Mouse (Mus musculus) limb, embryonic 13.5 days (tissue): ENCODE data around the gene Bms1. TPM values are rescaled to one million over a fixed set of nuclear protein-coding genes. Genes with fewer than 3 reads are reported as not detected.

Experiments
- ATAC-seq: fragments of 200-750 bp; cut with Nextera tagmentation; 2 replicates; pipeline ENCODE4 v1.8.0; 2017; ENCODE audit warnings: low read depth, moderate number of reproducible peaks, moderate TSS enrichment; ENCODE audit not compliant: low FRiP score
- H3K27ac ChIP-seq: fragments of 300-500 bp; sonication (generic); 2 replicates; pipeline ENCODE4 v1.5.1; 2015; ENCODE audit warnings: inconsistent platforms, mild to moderate bottlenecking, moderate library complexity
- H3K27me3 ChIP-seq: fragments of 300-500 bp; sonication (generic); 2 replicates; pipeline ENCODE4 v1.6.1; 2015; ENCODE audit warnings: mild to moderate bottlenecking, inconsistent platforms
- H3K36me3 ChIP-seq: fragments of 300-500 bp; sonication (generic); 2 replicates; pipeline ENCODE4 v1.6.1; 2015; ENCODE audit warnings: inconsistent platforms, mild to moderate bottlenecking, moderate library complexity
- H3K4me1 ChIP-seq: fragments of 300-500 bp; sonication (generic); 2 replicates; pipeline ENCODE4 v1.6.1; 2015; ENCODE audit warnings: inconsistent platforms
- H3K4me2 ChIP-seq: fragments of 300-500 bp; sonication (generic); replicated peaks from 2 replicates; pipeline ENCODE4 v1.6.1; 2015; ENCODE audit warnings: inconsistent platforms, mild to moderate bottlenecking, moderate library complexity
- H3K4me3 ChIP-seq: fragments of 300-500 bp; sonication (generic); 2 replicates; pipeline ENCODE4 v1.5.1; 2015; ENCODE audit warnings: moderate library complexity, mild to moderate bottlenecking, inconsistent platforms
- H3K9ac ChIP-seq: fragments of 300-500 bp; sonication (generic); 2 replicates; pipeline ENCODE4 v1.6.1; 2015; ENCODE audit warnings: mild to moderate bottlenecking, inconsistent platforms
- H3K9me3 ChIP-seq: fragments of 300-500 bp; sonication (generic); 2 replicates; pipeline ENCODE4 v1.6.1; 2016; ENCODE audit warnings: inconsistent platforms
- WGBS: fragments of 180-500 bp; shearing (Covaris S2); methylation state at CpG from one replicate; pipeline ENCODE4 v1.1.7; 2015; 5-methylcytosine and 5-hydroxymethylcytosine counted together
- microRNA-seq: library from miRNA; unstranded; fragments of <30 nt; microRNA quantifications from one replicate; pipeline ENCODE4, GENCODE M21; 2016
- polyA plus RNA-seq: library from polyadenylated mRNA; unstranded; fragments of >200 nt; fragmentation: Nextera tagmentation; extraction: Ambion mirVana; gene quantifications from 2 replicates; pipeline ENCODE4 v1.2.1, GENCODE M21; 2015

The Bms1 gene
- polyA plus RNA-seq, 1 experiment from 2014 or later, result 42.4 TPM

- Histone ChIP-seq H3K4me2 (no peak overlapping the region), H3K9me3 (no peaks in the 10 kb centered on the region), H3K27me3 (no peaks in the 10 kb centered on the region), H3K4me3 (no peak overlapping the region), H3K9ac (no peak overlapping the region), H3K4me1 (no peaks in the 10 kb centered on the region), H3K36me3 (no peaks in the 10 kb centered on the region), H3K27ac (no peak overlapping the region)
- ATAC-seq, result no peak
- WGBS, result 70% methylated on average over 3 of the region's 3 CpGs
Measured at GRCm38 (mm10) chr6:118348186-118348585, 71.1 kb downstream of the Bms1 start.

- ATAC-seq, result no peak
- Histone ChIP-seq H3K4me2 (no peak overlapping the region), H3K9ac (no peak overlapping the region), H3K27ac (no peak overlapping the region), H3K27me3 (no peaks in the 10 kb centered on the region), H3K4me1 (no peaks in the 10 kb centered on the region), H3K36me3 (no peaks in the 10 kb centered on the region), H3K9me3 (no peaks in the 10 kb centered on the region), H3K4me3 (no peak overlapping the region)
- WGBS, result 80% methylated on average over 8 of the region's 8 CpGs
Measured at GRCm38 (mm10) chr6:118347291-118347690, 72.0 kb downstream of the Bms1 start.

- no peaks in the 10 kb centered on the region for H3K27me3 ChIP-seq
- H3K4me1 ChIP-seq, result no peaks in the 10 kb centered on the region
- H3K4me2 ChIP-seq, result no peak overlapping the region
- no peak overlapping the region for H3K9ac ChIP-seq
- 89% methylated on average over 11 of the region's 11 CpGs for WGBS
- no peaks in the 10 kb centered on the region for H3K9me3 ChIP-seq
- no peak overlapping the region for H3K4me3 ChIP-seq
- H3K27ac ChIP-seq, result no peak overlapping the region
- no peaks in the 10 kb centered on the region for H3K36me3 ChIP-seq
- ATAC-seq, result no peak
Measured at GRCm38 (mm10) chr6:118341861-118342485, 77.3 kb downstream of the Bms1 start.

DNA sequence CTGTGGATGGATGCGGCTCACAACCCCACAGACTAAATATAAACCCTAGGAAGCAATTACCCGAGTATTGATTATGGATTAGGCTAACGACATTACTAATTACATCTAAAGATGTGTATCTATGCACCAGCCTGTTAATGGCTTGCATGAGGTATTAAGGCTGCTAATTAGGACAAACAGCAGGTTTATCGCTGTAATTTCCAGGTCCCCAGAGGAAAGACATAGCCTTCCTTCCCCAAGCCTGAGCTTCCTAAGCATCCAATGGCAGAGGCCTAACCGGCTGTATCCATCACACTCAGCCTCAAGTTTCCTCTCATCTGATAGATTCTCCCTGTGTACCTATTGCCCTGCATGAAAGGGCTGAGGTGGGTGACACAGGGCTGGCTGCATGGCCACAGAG lies 81.6 kb downstream of the Bms1 start:
- no peaks in the 10 kb centered on the region for H3K4me1 ChIP-seq
- ATAC-seq, result no peak
- H3K4me2 ChIP-seq, result no peak overlapping the region
- no peaks in the 10 kb centered on the region for H3K9me3 ChIP-seq
- no peak overlapping the region for H3K27ac ChIP-seq
- H3K4me3 ChIP-seq, result no peak overlapping the region
- H3K36me3 ChIP-seq, result no peaks in the 10 kb centered on the region
- H3K9ac ChIP-seq, result no peak overlapping the region
- no peaks in the 10 kb centered on the region for H3K27me3 ChIP-seq
- WGBS, result 77% methylated on average over 5 of the region's 5 CpGs

DNA sequence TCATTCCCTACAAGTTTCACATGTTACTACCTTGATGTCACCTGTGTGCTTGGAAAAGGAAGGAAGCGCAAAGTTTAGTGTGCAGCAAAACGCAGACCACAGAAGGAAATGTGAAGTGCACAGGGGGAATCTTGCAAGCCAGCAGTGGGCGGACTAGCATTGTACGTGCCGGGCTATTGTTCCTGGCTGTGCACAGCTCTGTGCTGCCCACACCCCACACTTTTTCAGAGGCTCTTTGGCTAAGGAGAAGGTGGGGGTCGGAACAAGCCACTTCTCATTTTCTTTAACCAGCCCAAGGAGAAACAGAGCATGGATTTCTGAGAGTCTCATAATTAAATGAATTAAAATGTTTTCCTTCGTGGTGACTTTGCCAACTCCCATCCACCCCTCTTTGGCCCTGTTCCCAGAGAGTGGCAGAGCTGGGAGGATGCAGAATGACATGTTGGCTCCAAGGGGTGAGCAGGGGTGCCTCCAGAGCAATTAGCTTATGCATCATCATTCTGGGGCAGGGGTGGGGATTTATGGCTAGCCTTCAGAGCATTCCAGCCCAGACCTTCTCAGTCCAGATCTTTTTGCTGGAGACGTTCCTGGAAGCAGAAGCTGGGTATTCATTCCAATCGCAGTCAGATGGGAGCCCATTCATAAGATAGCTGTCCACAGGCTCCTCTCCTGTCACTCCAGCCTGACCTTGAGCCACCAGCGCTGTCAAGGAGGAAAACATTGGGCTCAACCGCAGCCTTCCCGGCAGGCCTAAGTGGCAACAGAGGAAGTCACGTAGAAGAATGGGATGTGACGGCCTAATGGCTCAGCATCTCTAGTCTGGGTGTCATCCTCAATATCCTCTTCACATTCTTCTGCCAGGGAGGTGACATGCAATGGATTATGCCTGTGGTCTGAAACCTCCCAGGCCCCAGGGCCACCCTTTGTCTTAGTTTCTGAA lies 82.5 kb downstream of the Bms1 start:
- no peak for ATAC-seq
- no peaks in the 10 kb centered on the region for H3K4me1 ChIP-seq
- no peak overlapping the region for H3K9ac ChIP-seq
- no peaks in the 10 kb centered on the region for H3K36me3 ChIP-seq
- H3K27me3 ChIP-seq, result no peaks in the 10 kb centered on the region
- H3K9me3 ChIP-seq, result no peaks in the 10 kb centered on the region
- H3K27ac ChIP-seq, result no peak overlapping the region
- no peak overlapping the region for H3K4me2 ChIP-seq
- no peak overlapping the region for H3K4me3 ChIP-seq
- 81% methylated on average over 14 of the region's 14 CpGs for WGBS

GRCm38 (mm10) chr6:118335934-118336450 lies 83.3 kb downstream of the Bms1 start:
- no peak overlapping the region for H3K9ac ChIP-seq
- H3K4me1 ChIP-seq, result no peaks in the 10 kb centered on the region
- H3K9me3 ChIP-seq, result no peaks in the 10 kb centered on the region
- H3K27me3 ChIP-seq, result no peaks in the 10 kb centered on the region
- H3K36me3 ChIP-seq, result no peaks in the 10 kb centered on the region
- WGBS, result 72% methylated on average over 5 of the region's 5 CpGs
- no peak overlapping the region for H3K4me3 ChIP-seq
- H3K27ac ChIP-seq, result no peak overlapping the region
- H3K4me2 ChIP-seq, result no peak overlapping the region
- ATAC-seq, result no peak

DNA sequence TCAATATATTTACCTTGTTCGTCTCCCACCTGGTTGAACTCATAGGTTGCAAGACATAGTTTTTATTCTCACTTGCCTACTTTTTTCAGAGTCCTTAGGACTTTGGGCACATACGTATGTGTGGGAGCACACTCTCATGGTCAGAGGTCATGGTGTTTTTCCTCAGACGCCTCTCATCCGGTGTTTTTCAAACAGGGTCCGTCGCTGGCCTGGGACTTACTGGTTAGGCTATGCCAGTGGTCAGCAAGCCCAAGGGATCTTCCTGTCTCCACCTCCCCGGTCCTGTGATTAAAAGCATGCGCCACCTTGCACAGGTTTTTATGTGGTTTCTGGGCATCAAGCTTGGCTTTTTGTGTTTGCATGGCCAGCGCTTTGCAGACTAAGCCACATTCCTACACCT lies 85.4 kb downstream of the Bms1 start:
- no peak for ATAC-seq
- 83% methylated on average over 9 of the region's 9 CpGs for WGBS
- H3K4me3 ChIP-seq, result no peak overlapping the region
- no peaks in the 10 kb centered on the region for H3K4me1 ChIP-seq
- no peak overlapping the region for H3K9ac ChIP-seq
- H3K27ac ChIP-seq, result no peak overlapping the region
- no peaks in the 10 kb centered on the region for H3K27me3 ChIP-seq
- H3K9me3 ChIP-seq, result no peaks in the 10 kb centered on the region
- H3K36me3 ChIP-seq, result no peaks in the 10 kb centered on the region
- H3K4me2 ChIP-seq, result no peak overlapping the region

Small RNAs within 50 kb of the gene (microRNA-seq; reads per million reads assigned to microRNA genes)
- gene Gm25953, result not detected

Other genes with a start within 250 kb of the Bms1 start
- gene Ret, start 221.8 kb downstream of the Bms1 start, polyA plus RNA-seq, result 0.33 and 0.47 TPM in 2 replicates
- gene Zfp248, start 36.1 kb upstream of the Bms1 start, polyA plus RNA-seq, result 12.8 and 14.7 TPM in 2 replicates
- 17.8 and 19.1 TPM in 2 replicates for gene Zfp9, start 59.8 kb upstream of the Bms1 start, polyA plus RNA-seq
- gene Ankrd26, start 142.8 kb upstream of the Bms1 start, polyA plus RNA-seq, result 16.4 and 16.8 TPM in 2 replicates